Mouse (Mus musculus): ENCODE measurements around the gene Ino80e.

Ino80e gene

GRCm38 (mm10) chr7:126815726-126816222 lies 46.4 kb downstream of the Ino80e start:
- peak; percentile 51 for DNase-seq (ENCODE audit: low spot score)

GRCm38 (mm10) chr7:126809723-126810369 lies 52.3 kb downstream of the Ino80e start:
- DNase-seq (ENCODE audit: low spot score), result no peak

- DNase-seq (ENCODE audit: low spot score), result peak; percentile 65
These were observed 53.3 kb downstream of the Ino80e start for GRCm38 (mm10) chr7:126808703-126809455.

GRCm38 (mm10) chr7:126807405-126807804 lies 54.8 kb downstream of the Ino80e start:
- peak; percentile 51 for DNase-seq (ENCODE audit: low spot score)

- peak; percentile 78 for DNase-seq (ENCODE audit: low spot score)
These were observed 55.2 kb downstream of the Ino80e start for GRCm38 (mm10) chr7:126806956-126807355.

- no peak for DNase-seq (ENCODE audit: low spot score)
These were observed 58.4 kb downstream of the Ino80e start for GRCm38 (mm10) chr7:126803751-126804150.

- DNase-seq (ENCODE audit: low spot score), result no peak
These were observed 59.0 kb downstream of the Ino80e start for GRCm38 (mm10) chr7:126803181-126803580.

- DNase-seq (ENCODE audit: low spot score), result no peak
These were observed 59.9 kb downstream of the Ino80e start for GRCm38 (mm10) chr7:126802134-126802889.

- no peak for DNase-seq (ENCODE audit: low spot score)
These were observed 61.1 kb downstream of the Ino80e start for GRCm38 (mm10) chr7:126801057-126801422.

All from adipocyte (in vitro differentiated cells).